Mouse (Mus musculus) gastrocnemius, adult 18-20 months (tissue): Measurements from ENCODE around the gene Gnptg. TPM values are rescaled to one million over a fixed set of nuclear protein-coding genes. Genes with fewer than 3 reads are reported as not detected.
"Not testable (repeated sequence)": the region's sequence is repeated elsewhere in the genome, so short reads cannot be mapped to it uniquely, and the experiment has no call there.

Experiments
- DNase-seq: peaks from one replicate; pipeline ENCODE4 v3.0.0; 2021; ENCODE audit warnings: low spot score
- total RNA-seq, 2 experiments: library from RNA; stranded (reverse); gene quantifications; 2 replicates each; pipeline ENCODE4 v1.2.3; 2021

Gene Gnptg
- total RNA-seq, 2 experiments from 2014 or later, result 14.1 to 15.6 TPM

- no peak for DNase-seq
Observed at GRCm38 (mm10) chr17:25244239-25244638, 4.3 kb upstream of the Gnptg start.

- DNase-seq, result no peak
Observed at GRCm38 (mm10) chr17:25243131-25243780, 3.3 kb upstream of the Gnptg start.

GRCm38 (mm10) chr17:25235635-25236034 lies 4.3 kb downstream of the Gnptg start:
- no peak for DNase-seq

GRCm38 (mm10) chr17:25231621-25232020 lies 8.3 kb downstream of the Gnptg start:
- DNase-seq, result not testable (repeated sequence)

GRCm38 (mm10) chr17:25230700-25231099 lies 9.2 kb downstream of the Gnptg start:
- no peak for DNase-seq

GRCm38 (mm10) chr17:25230014-25230655 lies 9.8 kb downstream of the Gnptg start:
- not testable (repeated sequence) for DNase-seq

GRCm38 (mm10) chr17:25227991-25228390 lies 11.9 kb downstream of the Gnptg start:
- DNase-seq, result no peak

- DNase-seq, result no peak
Observed at GRCm38 (mm10) chr17:25225659-25226058, 14.3 kb downstream of the Gnptg start.

- DNase-seq, result no peak
Observed at GRCm38 (mm10) chr17:25224586-25225222, 15.2 kb downstream of the Gnptg start.

- DNase-seq, result no peak
Observed at GRCm38 (mm10) chr17:25222951-25223601, 16.8 kb downstream of the Gnptg start.

GRCm38 (mm10) chr17:25222504-25222940 lies 17.4 kb downstream of the Gnptg start:
- not testable (repeated sequence) for DNase-seq

- no peak for DNase-seq
Observed at GRCm38 (mm10) chr17:25221821-25222503, 18.0 kb downstream of the Gnptg start.

- no peak for DNase-seq
Observed at GRCm38 (mm10) chr17:25220746-25221145, 19.2 kb downstream of the Gnptg start.

GRCm38 (mm10) chr17:25219492-25220295 lies 20.2 kb downstream of the Gnptg start:
- DNase-seq, result no peak

- DNase-seq, result no peak
Observed at GRCm38 (mm10) chr17:25218967-25219366, 21.0 kb downstream of the Gnptg start.

- DNase-seq, result no peak
Observed at GRCm38 (mm10) chr17:25215431-25215830, 24.5 kb downstream of the Gnptg start.

GRCm38 (mm10) chr17:25211705-25212104 lies 28.2 kb downstream of the Gnptg start:
- no peak for DNase-seq

- DNase-seq, result peak; percentile 76
Observed at GRCm38 (mm10) chr17:25210680-25211466, 29.1 kb downstream of the Gnptg start.

- no peak for DNase-seq
Observed at GRCm38 (mm10) chr17:25210006-25210405, 29.9 kb downstream of the Gnptg start.

- no peak for DNase-seq
Observed at GRCm38 (mm10) chr17:25202401-25202800, 37.5 kb downstream of the Gnptg start.
